Mouse (Mus musculus) CH12.LX (cell line): Measurements from ENCODE around the gene Uap1.

Experiments
- CHD2 ChIP-seq: IDR thresholded peaks from 2 replicates; pipeline ENCODE4 v1.6.1; 2011; ENCODE audit warnings: low read length, improper control_type of control experiment
- CTCF ChIP-seq, 2 experiments: IDR thresholded peaks in 1 of 2; conservative IDR thresholded peaks in 1 of 2; 2 replicates each; pipeline ENCODE4 v1.5.1; 2011 to 2012; ENCODE audit warnings: low read depth in 2 of 2, low read length in 2 of 2, improper control_type of control experiment in 1 of 2, inconsistent platforms in 1 of 2, mild to moderate bottlenecking in 1 of 2, moderate library complexity in 1 of 2
- EP300 ChIP-seq: IDR thresholded peaks from 2 replicates; pipeline ENCODE4 v1.6.1; 2011; ENCODE audit warnings: low read length, improper control_type of control experiment
- GABPA ChIP-seq: IDR thresholded peaks from 2 replicates; pipeline ENCODE4 v1.6.1; 2012; ENCODE audit warnings: low read depth, low read length, improper control_type of control experiment, inconsistent platforms; ENCODE audit not compliant: insufficient replicate concordance
- MAX ChIP-seq: IDR thresholded peaks from 2 replicates; pipeline ENCODE4 v1.6.1; 2011; ENCODE audit warnings: low read length, improper control_type of control experiment
- MEF2A ChIP-seq: IDR thresholded peaks from 2 replicates; pipeline ENCODE4 v1.6.1; 2014; ENCODE audit warnings: low read depth, mild to moderate bottlenecking, inconsistent platforms, low read length, improper control_type of control experiment, borderline replicate concordance
- MYC ChIP-seq: IDR thresholded peaks from 2 replicates; pipeline ENCODE4 v1.6.1; 2011; ENCODE audit warnings: low read depth, mild to moderate bottlenecking, improper control_type of control experiment, low read length
- POLR2A ChIP-seq: IDR thresholded peaks from 2 replicates; pipeline ENCODE4 v1.6.1; 2011; ENCODE audit warnings: low read depth, mild to moderate bottlenecking, improper control_type of control experiment, low read length
- SMC3 ChIP-seq: IDR thresholded peaks from 2 replicates; pipeline ENCODE4 v1.6.1; 2011; ENCODE audit warnings: low read depth, low read length, improper control_type of control experiment
- TBP ChIP-seq: conservative IDR thresholded peaks from 2 replicates; pipeline ENCODE4 v1.6.1; 2011; ENCODE audit warnings: low read depth, low read length, improper control_type of control experiment
- ZNF384 ChIP-seq: IDR thresholded peaks from 2 replicates; pipeline ENCODE4 v1.6.1; 2012; ENCODE audit warnings: low read depth, low read length, improper control_type of control experiment, inconsistent platforms

DNA sequence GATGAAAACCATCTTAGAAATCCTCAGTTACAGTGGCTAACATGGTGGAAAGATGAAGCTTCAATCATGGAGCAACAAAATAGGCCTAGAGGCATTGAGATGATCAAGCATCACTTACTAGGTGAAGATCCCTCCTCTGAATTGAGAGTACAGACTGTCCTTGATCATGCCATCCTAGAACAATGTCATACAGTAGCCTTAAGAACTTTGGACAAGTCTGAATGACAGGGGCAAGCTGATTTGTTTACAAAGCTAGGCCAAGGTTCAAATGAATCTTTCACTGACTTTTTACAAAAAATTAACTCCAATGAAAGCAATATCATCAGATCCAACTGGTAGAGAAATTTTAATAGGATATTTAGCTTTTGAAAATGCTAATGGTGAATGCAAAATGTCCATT is 45.6 kb upstream of the Uap1 start:
- TF ChIP-seq MEF2A, result no peak
- TF ChIP-seq POLR2A, result no peak
- no peak for TF ChIP-seq SMC3
- no peak for TF ChIP-seq CTCF (conservative IDR thresholded peaks at IDR 0.05 in 1 of 2, IDR thresholded peaks at IDR 0.05 in 1 of 2; ENCODE audit: low read depth in 2 of 2, low read length in 2 of 2)
- TF ChIP-seq MYC, result no peak
- no peak for TF ChIP-seq GABPA
- TF ChIP-seq MAX, result no peak
- TF ChIP-seq EP300, result no peak
- no peak for TF ChIP-seq CHD2
- TF ChIP-seq ZNF384, result no peak
- TF ChIP-seq TBP, result no peak
